Mouse (Mus musculus) layer of hippocampus, adult 2 months (tissue): ENCODE measurements at regions not wholly inside any gene's neighbourhood (a gene's known extent, or its start where the extent isn't known, plus 50 kb on each side); places are given as distances from the start of the nearest gene placed in this dataset.

Experiments
- DNase-seq, 2 experiments: peaks; one replicate each; pipeline ENCODE4 v3.0.0; 2022; ENCODE audit warnings: low spot score in 2 of 2
- H3K27ac ChIP-seq: fragments of 200-600 bp; 2 replicates; pipeline ENCODE4 v1.8.1; 2022
- H3K4me3 ChIP-seq: fragments of 200-600 bp; 2 replicates; pipeline ENCODE4 v1.8.1; 2022; ENCODE audit warnings: mild to moderate bottlenecking
- CTCF ChIP-seq: fragments of 200-600 bp; conservative IDR thresholded peaks from 2 replicates; pipeline ENCODE4 v1.8.1; 2022; ENCODE audit warnings: antibody characterized with exemption, mild to moderate bottlenecking, moderate library complexity

- TF ChIP-seq CTCF: no peak
These were observed 50.3 kb upstream of the Csf1 start for GRCm38 (mm10) chr3:107810452-107811050.

More at GRCm38 (mm10) chr3:107810452-107811050, 50.3 kb upstream of the Csf1 start:
- no peak for DNase-seq
- no peak overlapping the region for H3K27ac ChIP-seq
- H3K4me3 ChIP-seq: no peak overlapping the region
